Mouse (Mus musculus) forebrain, embryonic 12.5 days (tissue): ENCODE data around the gene Phospho1. TPM values are rescaled to one million over a fixed set of nuclear protein-coding genes. Genes with fewer than 3 reads are reported as not detected.
A peak's percentile ranks its signal among the peaks of the same experiment; 100 is the strongest.

ENCODE experiments used
- ATAC-seq: fragments of 200-750 bp; cut with Nextera tagmentation; 2 replicates; pipeline ENCODE4 v1.8.0; 2017; ENCODE audit warnings: moderate TSS enrichment; ENCODE audit not compliant: low FRiP score
- H3K27ac ChIP-seq: fragments of 300-500 bp; sonication (generic); 2 replicates; pipeline ENCODE4 v1.5.1; 2016; ENCODE audit warnings: mild to moderate bottlenecking
- H3K27me3 ChIP-seq: fragments of 300-500 bp; sonication (generic); 2 replicates; pipeline ENCODE4 v1.6.1; 2016; ENCODE audit warnings: mild to moderate bottlenecking
- H3K36me3 ChIP-seq: fragments of 300-500 bp; sonication (generic); replicated peaks from 2 replicates; pipeline ENCODE4 v1.6.1; 2016; ENCODE audit warnings: mild to moderate bottlenecking
- H3K4me1 ChIP-seq: fragments of 300-500 bp; sonication (generic); 2 replicates; pipeline ENCODE4 v1.6.1; 2016
- H3K4me2 ChIP-seq: fragments of 300-500 bp; sonication (generic); 2 replicates; pipeline ENCODE4 v1.6.1; 2016; ENCODE audit warnings: mild to moderate bottlenecking, moderate library complexity
- H3K4me3 ChIP-seq: fragments of 300-500 bp; sonication (generic); replicated peaks from 2 replicates; pipeline ENCODE4 v1.5.1; 2016; ENCODE audit warnings: mild to moderate bottlenecking
- H3K9ac ChIP-seq: fragments of 300-500 bp; sonication (generic); 2 replicates; pipeline ENCODE4 v1.6.1; 2016; ENCODE audit warnings: mild to moderate bottlenecking
- H3K9me3 ChIP-seq: fragments of 300-500 bp; sonication (generic); 2 replicates; pipeline ENCODE4 v1.6.1; 2016
- WGBS: fragments of 180-500 bp; shearing (Covaris S2); methylation state at CpG from one replicate; pipeline ENCODE4 v1.1.7; 2016; 5-methylcytosine and 5-hydroxymethylcytosine counted together
- polyA plus RNA-seq: library from polyadenylated mRNA; unstranded; fragments of >200 nt; fragmentation: Nextera tagmentation; extraction: Ambion mirVana; gene quantifications from 2 replicates; pipeline ENCODE4 v1.2.1, GENCODE M21; 2016

Phospho1 gene
- polyA plus RNA-seq, 1 experiment from 2014 or later = not detected

GRCm38 (mm10) chr11:95830411-95831275, 6.3 kb downstream of the Phospho1 start:
- Histone ChIP-seq H3K4me1 (peaks cover 35% of the 10 kb centered on the region), H3K36me3 (no peaks in the 10 kb centered on the region), H3K27me3 (peaks cover 99% of the 10 kb centered on the region), H3K4me2 (peak overlapping the region; percentile 41), H3K9me3 (no peaks in the 10 kb centered on the region), H3K9ac (no peak overlapping the region), H3K4me3 (peak overlapping the region; percentile 30), H3K27ac (no peak overlapping the region)
- no peak for ATAC-seq
- 2% methylated on average over 80 of the region's 80 CpGs for WGBS

GRCm38 (mm10) chr11:95831276-95831619, 6.9 kb downstream of the Phospho1 start:
- H3K27ac ChIP-seq = no peak overlapping the region
- peak overlapping the region; percentile 41 for H3K4me2 ChIP-seq
- 5% methylated on average over 10 of the region's 10 CpGs for WGBS
- H3K27me3 ChIP-seq = peaks cover 99% of the 10 kb centered on the region
- no peak overlapping the region for H3K9ac ChIP-seq
- H3K4me3 ChIP-seq = peak overlapping the region; percentile 30
- H3K4me1 ChIP-seq = peaks cover 35% of the 10 kb centered on the region
- no peak for ATAC-seq
- H3K36me3 ChIP-seq = no peaks in the 10 kb centered on the region
- H3K9me3 ChIP-seq = no peaks in the 10 kb centered on the region

- Histone ChIP-seq H3K9me3 (no peaks in the 10 kb centered on the region), H3K4me1 (peaks cover 35% of the 10 kb centered on the region), H3K36me3 (no peaks in the 10 kb centered on the region), H3K27me3 (peaks cover 99% of the 10 kb centered on the region), H3K27ac (no peak overlapping the region), H3K4me3 (no peak overlapping the region), H3K4me2 (no peak overlapping the region; the same call in 1 of the 2 replicates), H3K9ac (no peak overlapping the region)
- WGBS = 3% methylated on average over 14 of the region's 15 CpGs
- no peak for ATAC-seq
Observed at GRCm38 (mm10) chr11:95831641-95832040, 7.3 kb downstream of the Phospho1 start.

GRCm38 (mm10) chr11:95832129-95833005, 8.1 kb downstream of the Phospho1 start:
- Histone ChIP-seq H3K9me3 (no peaks in the 10 kb centered on the region), H3K4me3 (no peak overlapping the region), H3K36me3 (no peaks in the 10 kb centered on the region), H3K27ac (no peak overlapping the region), H3K9ac (no peak overlapping the region), H3K4me1 (peaks cover 35% of the 10 kb centered on the region), H3K27me3 (peaks cover 99% of the 10 kb centered on the region), H3K4me2 (no peak overlapping the region)
- ATAC-seq = no peak
- 25% methylated on average over 18 of the region's 18 CpGs for WGBS

GRCm38 (mm10) chr11:95833006-95833570, 8.8 kb downstream of the Phospho1 start:
- WGBS = 16% methylated on average over 8 of the region's 8 CpGs
- Histone ChIP-seq H3K27ac (no peak overlapping the region), H3K27me3 (peaks cover 99% of the 10 kb centered on the region), H3K9me3 (no peaks in the 10 kb centered on the region), H3K4me3 (no peak overlapping the region), H3K36me3 (no peaks in the 10 kb centered on the region), H3K4me1 (peaks cover 35% of the 10 kb centered on the region), H3K9ac (no peak overlapping the region), H3K4me2 (no peak overlapping the region)
- no peak for ATAC-seq

GRCm38 (mm10) chr11:95833631-95834142, 9.4 kb downstream of the Phospho1 start:
- H3K4me3 ChIP-seq = 0 out of 2 replicates have a peak overlapping the region, but pooled peaks have one; percentile 5
- ATAC-seq = no peak
- H3K4me2 ChIP-seq = peak overlapping the region; percentile 11; the same call in 1 of the 2 replicates
- no peak overlapping the region; the same call in 1 of the 2 replicates for H3K27ac ChIP-seq
- 4% methylated on average over 18 of the region's 18 CpGs for WGBS
- no peaks in the 10 kb centered on the region for H3K9me3 ChIP-seq
- no peak overlapping the region for H3K9ac ChIP-seq
- peaks cover 98% of the 10 kb centered on the region for H3K27me3 ChIP-seq
- no peaks in the 10 kb centered on the region for H3K36me3 ChIP-seq
- peaks cover 35% of the 10 kb centered on the region for H3K4me1 ChIP-seq

DNA sequence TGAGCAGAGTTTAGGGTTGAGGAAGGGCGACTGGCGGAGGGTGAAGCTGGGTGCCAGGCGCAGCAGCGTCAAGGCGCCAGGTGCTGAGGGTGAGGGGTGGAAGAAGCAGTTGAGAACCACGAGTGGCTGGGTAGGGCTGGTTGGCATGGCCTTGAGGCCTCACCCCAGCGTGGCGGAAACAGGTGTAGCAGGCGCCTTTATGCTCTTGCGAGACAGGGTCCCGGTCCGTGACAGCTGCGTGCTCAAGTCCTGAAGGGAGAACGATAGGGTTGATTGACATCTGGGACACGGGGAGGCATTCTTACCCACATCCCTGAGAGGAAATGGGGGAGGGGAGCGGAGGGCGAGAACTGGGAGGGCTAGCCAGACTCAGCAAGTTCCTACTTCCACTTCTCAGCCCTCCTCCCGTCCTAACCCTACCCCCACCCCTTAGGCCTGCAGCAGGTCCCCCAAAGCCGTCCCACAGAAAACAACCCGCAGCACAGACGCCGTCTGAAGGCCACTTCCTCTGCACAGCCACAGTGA, 9.9 kb downstream of the Phospho1 start:
- Histone ChIP-seq H3K4me2 (peak overlapping the region; percentile 11), H3K9ac (no peak overlapping the region)
- no peak for ATAC-seq

GRCm38 (mm10) chr11:95834742-95835710, 10.7 kb downstream of the Phospho1 start:
- Histone ChIP-seq H3K4me1 (peaks cover 33% of the 10 kb centered on the region), H3K4me2 (peak overlapping the region; percentile 11; the same call in 1 of the 2 replicates)

More for the DNA sequence above, 9.9 kb downstream of the Phospho1 start:
- Histone ChIP-seq H3K27ac (no peak overlapping the region; the same call in 1 of the 2 replicates), H3K4me3 (0 out of 2 replicates have a peak overlapping the region, but pooled peaks have one; percentile 5), H3K9me3 (no peaks in the 10 kb centered on the region), H3K36me3 (no peaks in the 10 kb centered on the region), H3K27me3 (peaks cover 93% of the 10 kb centered on the region), H3K4me1 (peaks cover 35% of the 10 kb centered on the region)
- WGBS = 5% methylated on average over 22 of the region's 22 CpGs

GRCm38 (mm10) chr11:95835832-95836231, 11.5 kb downstream of the Phospho1 start:
- H3K9me3 ChIP-seq = no peaks in the 10 kb centered on the region
- 54% methylated on average over 6 of the region's 6 CpGs for WGBS
- no peak for ATAC-seq
- peaks cover 77% of the 10 kb centered on the region for H3K27me3 ChIP-seq
- H3K4me1 ChIP-seq = peaks cover 25% of the 10 kb centered on the region
- no peak overlapping the region for H3K4me3 ChIP-seq
- no peaks in the 10 kb centered on the region for H3K36me3 ChIP-seq
- H3K27ac ChIP-seq = no peak overlapping the region
- no peak overlapping the region for H3K4me2 ChIP-seq
- H3K9ac ChIP-seq = no peak overlapping the region

More at GRCm38 (mm10) chr11:95834742-95835710, 10.7 kb downstream of the Phospho1 start:
- no peak overlapping the region for H3K9ac ChIP-seq
- H3K9me3 ChIP-seq = no peaks in the 10 kb centered on the region
- H3K27me3 ChIP-seq = peaks cover 85% of the 10 kb centered on the region
- no peak overlapping the region for H3K27ac ChIP-seq
- 23% methylated on average over 15 of the region's 15 CpGs for WGBS
- no peak overlapping the region for H3K4me3 ChIP-seq
- no peaks in the 10 kb centered on the region for H3K36me3 ChIP-seq
- ATAC-seq = no peak

DNA sequence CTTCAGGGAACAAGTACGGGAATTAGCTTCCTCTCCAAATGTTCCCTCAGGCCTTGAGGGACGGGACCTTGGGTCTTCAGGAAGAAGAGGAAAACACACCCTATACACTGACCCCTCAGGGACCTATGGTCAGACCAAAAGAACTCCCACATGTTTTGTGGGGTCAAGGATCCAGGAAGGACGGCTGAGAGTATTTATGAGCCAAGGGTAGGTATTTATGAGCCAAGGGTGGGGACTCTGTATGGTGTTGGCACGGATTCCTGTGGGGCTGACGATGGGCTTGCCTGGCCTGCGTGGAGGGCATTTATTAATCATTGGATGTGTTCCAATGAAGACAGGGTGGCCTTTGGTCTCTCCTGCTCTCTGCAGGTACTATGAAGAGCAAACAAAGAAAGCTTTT, 12.1 kb downstream of the Phospho1 start:
- Histone ChIP-seq H3K36me3 (no peaks in the 10 kb centered on the region), H3K4me2 (no peak overlapping the region), H3K4me1 (peaks cover 19% of the 10 kb centered on the region), H3K4me3 (no peak overlapping the region), H3K27me3 (peaks cover 72% of the 10 kb centered on the region), H3K9ac (no peak overlapping the region), H3K27ac (no peak overlapping the region), H3K9me3 (no peaks in the 10 kb centered on the region)
- ATAC-seq = no peak
- WGBS = 82% methylated on average over 6 of the region's 6 CpGs

DNA sequence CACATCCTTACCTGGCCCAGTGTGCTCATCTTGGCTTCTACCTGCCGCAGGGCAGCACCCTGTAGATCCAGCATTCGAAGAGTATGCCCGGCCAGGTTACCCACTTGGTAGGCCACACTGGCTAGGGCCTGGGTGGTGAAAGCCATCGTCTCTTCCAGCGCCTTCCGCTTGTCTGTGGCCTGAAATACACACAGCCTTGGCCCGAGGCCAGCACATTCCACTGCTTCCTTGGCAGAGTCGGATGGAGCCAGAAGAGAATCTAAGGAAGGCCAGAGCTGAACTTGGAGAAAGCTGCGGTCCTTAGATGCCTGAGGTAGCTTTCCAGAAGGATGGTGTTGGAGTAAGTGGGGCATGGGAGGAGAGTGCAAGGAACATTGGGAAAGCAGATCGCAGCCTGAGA, 12.8 kb downstream of the Phospho1 start, which contains the start of gene Gngt2:
Gene Gngt2, plus strand, starts transcription at position 158 of the 400 bp plus-strand sequence.
- Histone ChIP-seq H3K4me1 (peaks cover 19% of the 10 kb centered on the region), H3K27ac (no peak within 1 kb of the TSS), H3K27me3 (peaks cover 72% of the 10 kb centered on the region), H3K36me3 (no peaks in the 10 kb centered on the region), H3K4me2 (no peak within 1 kb of the TSS), H3K4me3 (no peak within 1 kb of the TSS), H3K9me3 (no peaks in the 10 kb centered on the region), H3K9ac (no peak within 1 kb of the TSS)
- ATAC-seq = no peak
- 79% methylated on average over 10 of the region's 10 CpGs for WGBS
